Mouse (Mus musculus): ENCODE results near the gene Prkca.

Prkca gene

DNA sequence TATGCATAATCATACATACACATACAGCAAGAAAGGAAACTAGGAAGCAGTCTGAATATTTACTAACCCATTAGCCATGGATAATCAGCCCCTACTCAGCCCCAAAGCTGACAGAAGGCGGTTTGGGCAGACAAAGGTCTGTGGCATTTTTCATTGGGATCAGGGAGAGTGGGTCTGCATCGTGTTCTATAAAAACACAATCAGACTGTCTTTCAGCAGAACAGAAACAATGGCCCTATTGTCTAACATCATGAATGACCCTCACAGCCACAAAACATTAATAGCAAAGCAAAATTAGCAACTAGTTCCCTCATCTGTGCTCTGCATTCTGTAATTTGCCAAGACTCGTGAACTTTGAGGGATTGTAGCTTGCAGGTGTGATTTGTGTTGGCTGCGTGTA is 181.6 kb downstream of the Prkca start:
- no peak for DNase-seq (ENCODE audit: low read depth, low spot score)

- DNase-seq (ENCODE audit: low read depth, low spot score) = no peak
These were observed 183.7 kb downstream of the Prkca start for GRCm38 (mm10) chr11:108160056-108160455.

DNA sequence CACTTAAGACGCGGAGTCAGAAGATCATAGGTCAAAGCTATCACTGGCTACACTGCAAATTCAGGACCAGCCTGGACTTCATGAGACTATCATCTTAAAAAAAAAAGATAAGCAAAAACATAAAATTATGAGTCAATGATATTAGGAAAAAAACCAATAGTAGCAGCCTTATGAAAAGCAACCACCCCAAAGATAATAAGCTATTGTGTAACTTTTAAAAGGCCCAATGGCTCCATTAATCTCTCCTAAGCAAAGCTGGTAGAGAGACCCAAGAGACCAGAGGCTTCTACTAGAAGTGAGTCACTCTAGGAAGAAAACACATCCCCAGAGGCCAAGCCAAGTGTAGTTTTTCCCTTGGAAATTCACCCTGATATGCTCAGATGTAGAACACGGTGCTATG is 185.7 kb downstream of the Prkca start:
- DNase-seq (ENCODE audit: low read depth, low spot score) = no peak

DNA sequence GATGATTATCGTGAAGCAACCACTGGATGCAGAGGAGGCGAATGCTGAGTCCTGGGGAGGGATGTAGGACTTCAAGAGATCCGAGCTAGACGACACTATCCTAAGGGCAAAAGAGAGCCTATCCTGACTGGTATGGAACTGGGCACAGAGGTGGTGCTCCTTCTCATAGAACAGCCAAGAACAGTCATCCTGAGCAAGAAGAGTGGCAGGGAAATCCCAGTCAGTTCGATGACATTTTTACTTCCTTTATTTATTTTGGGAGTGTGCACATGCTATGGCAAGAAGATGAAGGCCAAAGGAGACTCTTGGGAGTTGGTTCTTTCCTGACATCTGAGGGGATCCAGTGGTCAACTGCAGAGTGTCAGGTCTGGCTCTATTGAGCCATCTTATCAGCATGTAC is 186.7 kb downstream of the Prkca start:
- no peak for DNase-seq (ENCODE audit: low read depth, low spot score)

DNA sequence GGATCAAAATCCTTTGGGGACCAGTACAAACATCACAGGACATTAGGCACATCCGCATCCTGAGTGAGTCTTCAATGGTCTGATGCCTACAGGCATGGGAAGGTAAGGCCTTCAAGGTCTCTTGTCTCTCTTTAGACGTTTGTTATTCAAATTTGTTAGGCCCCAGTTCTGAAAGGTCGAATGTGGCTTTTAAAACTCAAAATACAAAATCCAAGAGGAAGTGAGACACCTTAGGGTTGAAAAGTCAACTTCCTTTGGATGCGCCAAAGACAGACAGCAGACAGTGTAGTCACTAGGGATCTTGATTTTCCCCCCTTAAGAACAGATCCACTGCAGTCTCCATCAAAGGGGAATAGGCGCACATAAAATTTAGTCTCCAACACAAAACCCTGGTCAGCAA is 187.6 kb downstream of the Prkca start:
- no peak for DNase-seq (ENCODE audit: low read depth, low spot score)

DNA sequence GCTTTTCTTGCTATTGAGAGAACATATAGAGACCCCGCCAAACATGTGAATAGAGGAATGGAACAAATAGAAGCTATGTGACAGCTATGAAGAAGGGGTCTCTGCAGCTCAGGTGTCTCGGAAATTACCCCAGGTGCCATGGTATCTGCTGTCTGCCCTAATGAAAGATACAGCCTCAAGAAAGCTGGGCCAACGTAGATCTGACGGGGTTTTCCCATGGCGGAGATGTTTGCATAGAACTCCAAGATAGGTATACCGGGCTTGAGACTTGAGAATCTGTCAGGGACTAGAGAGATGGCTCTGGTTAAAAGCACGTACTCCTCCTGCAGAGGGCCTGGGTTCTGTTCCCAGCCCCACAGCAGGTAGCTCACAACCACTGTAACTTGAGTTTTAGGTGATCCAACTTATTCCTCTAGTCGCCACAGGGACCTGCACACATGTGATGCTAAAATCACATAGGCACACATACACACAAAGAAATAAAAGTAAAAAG is 188.6 kb downstream of the Prkca start:
- DNase-seq (ENCODE audit: low read depth, low spot score) = no peak

- DNase-seq (ENCODE audit: low read depth, low spot score) = no peak
These were observed 189.5 kb downstream of the Prkca start for GRCm38 (mm10) chr11:108153997-108154841.

DNA sequence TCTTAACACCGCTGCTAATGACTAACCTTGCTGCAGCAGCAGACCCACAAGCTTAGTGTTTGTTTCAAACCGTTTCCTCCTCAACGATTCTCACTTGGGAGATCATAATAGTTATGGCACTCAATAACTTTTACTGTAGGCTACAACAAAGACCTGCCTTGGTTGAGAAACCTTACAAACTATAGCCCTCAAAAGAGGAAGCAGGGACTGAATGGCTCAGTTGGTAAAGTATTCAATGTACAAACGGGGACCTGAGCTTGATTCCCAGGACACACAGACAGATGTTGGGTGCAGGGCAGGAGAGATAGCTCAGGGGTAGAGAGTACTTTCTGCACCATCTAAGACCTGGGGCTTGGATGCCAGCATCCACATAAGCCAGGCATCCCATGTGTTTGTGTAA is 191.1 kb downstream of the Prkca start:
- no peak for DNase-seq (ENCODE audit: low read depth, low spot score)

- DNase-seq (ENCODE audit: low read depth, low spot score) = no peak
These were observed 193.3 kb downstream of the Prkca start for GRCm38 (mm10) chr11:108150410-108150809.

- no peak for DNase-seq (ENCODE audit: low read depth, low spot score)
These were observed 194.5 kb downstream of the Prkca start for GRCm38 (mm10) chr11:108149187-108149586.

DNA sequence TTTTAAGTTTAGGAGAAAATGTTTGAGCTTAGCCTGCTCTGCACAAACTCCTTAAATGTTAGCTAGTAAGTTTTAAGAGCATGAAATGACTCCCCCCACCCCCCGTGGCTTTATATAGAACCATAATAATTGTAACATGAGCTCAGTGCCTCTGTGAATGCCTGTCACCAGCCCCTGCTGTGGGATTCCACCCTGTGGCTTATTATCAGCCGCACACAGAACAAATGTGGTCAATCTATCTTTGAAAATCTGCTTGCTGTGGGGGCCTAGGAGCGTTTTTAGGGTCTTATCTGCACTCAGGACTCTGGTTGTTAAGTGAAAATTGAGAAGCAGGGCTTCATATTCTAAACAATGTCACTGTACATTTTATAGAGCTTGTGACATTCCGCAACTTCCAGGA is 195.2 kb downstream of the Prkca start:
- DNase-seq (ENCODE audit: low read depth, low spot score) = no peak

- no peak for DNase-seq (ENCODE audit: low read depth, low spot score)
These were observed 197.8 kb downstream of the Prkca start for GRCm38 (mm10) chr11:108145752-108146496.

GRCm38 (mm10) chr11:108145128-108145527 is 198.6 kb downstream of the Prkca start:
- DNase-seq (ENCODE audit: low read depth, low spot score) = no peak

GRCm38 (mm10) chr11:108143739-108144138 is 200.0 kb downstream of the Prkca start:
- DNase-seq (ENCODE audit: low read depth, low spot score) = no peak

DNA sequence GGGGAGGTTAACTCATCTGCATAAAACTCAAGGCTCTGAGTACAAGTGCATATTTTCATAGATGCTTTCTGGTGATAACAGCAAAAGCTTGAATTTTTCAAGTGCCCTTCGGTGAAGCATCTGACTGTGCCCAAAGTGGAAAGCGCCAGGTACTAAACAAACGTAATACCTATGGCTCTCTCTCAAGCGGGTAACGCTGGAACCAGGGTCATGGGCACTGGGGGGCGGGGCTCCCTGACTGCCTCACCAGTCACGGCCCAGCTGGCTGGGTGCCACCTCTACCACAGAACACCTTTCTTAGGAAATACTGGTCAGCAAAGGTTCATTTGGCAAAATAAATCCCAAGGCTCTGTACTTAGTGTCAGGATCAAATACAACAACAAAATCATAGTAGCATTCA is 203.7 kb downstream of the Prkca start:
- no peak for DNase-seq (ENCODE audit: low read depth, low spot score)

- DNase-seq (ENCODE audit: low read depth, low spot score) = no peak
These were observed 207.4 kb downstream of the Prkca start for GRCm38 (mm10) chr11:108136341-108136740.

- no peak for DNase-seq (ENCODE audit: low read depth, low spot score)
These were observed 208.1 kb downstream of the Prkca start for GRCm38 (mm10) chr11:108135407-108136159.

DNA sequence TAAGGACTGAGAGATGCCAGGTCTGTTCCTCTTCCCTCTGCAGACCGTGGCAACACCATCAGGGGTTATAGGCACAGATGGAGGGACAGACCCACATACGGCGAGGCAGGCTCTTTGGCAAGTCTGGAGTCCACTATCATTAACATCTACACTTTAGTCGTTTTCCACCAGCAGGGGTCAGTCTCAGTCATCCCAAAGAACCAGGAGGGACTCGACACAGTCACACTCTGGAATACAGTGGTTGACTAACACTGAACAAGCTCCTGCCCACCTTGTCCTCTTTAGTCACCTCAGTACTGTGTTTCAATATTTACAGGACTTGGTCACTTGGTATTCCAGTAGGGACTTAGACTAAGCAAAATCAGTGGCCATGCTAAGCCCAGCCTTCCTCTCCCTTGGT is 215.1 kb downstream of the Prkca start:
- peak; percentile 45 for DNase-seq (ENCODE audit: low read depth, low spot score)

DNA sequence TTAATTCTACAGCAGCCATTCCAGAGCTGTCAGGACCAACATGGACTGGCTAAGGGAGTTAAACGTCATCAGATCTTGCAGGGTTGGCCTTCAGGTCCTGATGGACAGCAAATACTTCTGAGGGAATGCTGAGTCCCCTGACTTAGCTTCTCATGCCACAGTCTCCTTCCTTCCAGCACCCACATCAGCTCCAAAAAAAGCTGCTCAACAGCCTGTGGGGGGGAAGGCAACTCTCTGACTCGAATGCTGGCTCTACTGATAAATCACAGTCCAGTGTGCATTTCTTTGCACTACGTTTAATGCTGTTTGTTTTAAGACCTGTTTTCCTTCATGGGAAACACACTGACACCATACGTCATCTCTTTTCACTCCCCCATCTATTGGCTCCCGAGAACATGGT is 215.8 kb downstream of the Prkca start:
- no peak for DNase-seq (ENCODE audit: low read depth, low spot score)

DNA sequence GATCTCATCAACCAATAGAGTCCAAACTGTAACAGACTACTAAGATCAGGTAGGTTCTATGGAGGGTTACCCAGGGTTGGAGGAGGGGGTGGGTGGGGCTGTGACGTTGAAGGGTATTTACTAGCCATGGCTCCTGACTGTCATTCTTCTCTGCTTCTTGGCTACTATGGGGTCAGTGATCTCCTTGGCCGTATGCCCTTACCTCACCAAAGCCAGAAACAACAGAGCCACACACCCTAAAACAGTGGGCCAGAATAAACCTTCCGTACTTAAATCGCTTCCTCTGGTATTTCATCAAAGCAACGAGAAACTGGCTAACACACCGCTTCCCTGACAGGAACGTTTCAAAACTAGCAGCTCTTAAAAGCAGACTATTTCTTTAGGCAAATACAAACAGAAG is 221.2 kb downstream of the Prkca start:
- no peak for DNase-seq (ENCODE audit: low read depth, low spot score)

DNA sequence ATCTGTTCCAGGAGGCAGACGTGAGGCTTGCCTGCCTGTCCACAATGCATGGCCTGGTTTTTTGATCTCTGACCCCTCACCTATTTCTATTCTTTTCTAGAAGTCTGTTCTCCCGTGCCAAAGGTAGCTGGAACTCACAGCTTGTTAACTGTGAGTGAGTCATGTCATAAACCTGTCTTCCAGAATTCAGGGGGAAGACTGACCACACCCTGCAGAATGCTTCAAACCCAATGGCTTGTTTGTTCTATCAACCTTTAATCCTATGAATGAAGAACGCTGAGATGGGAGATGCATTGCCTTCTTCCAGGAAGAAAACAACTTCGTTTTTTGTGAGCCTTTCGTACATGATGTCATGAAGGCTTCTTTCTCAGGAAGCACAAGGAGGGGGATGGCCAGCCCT is 223.0 kb downstream of the Prkca start:
- no peak for DNase-seq (ENCODE audit: low read depth, low spot score)

DNA sequence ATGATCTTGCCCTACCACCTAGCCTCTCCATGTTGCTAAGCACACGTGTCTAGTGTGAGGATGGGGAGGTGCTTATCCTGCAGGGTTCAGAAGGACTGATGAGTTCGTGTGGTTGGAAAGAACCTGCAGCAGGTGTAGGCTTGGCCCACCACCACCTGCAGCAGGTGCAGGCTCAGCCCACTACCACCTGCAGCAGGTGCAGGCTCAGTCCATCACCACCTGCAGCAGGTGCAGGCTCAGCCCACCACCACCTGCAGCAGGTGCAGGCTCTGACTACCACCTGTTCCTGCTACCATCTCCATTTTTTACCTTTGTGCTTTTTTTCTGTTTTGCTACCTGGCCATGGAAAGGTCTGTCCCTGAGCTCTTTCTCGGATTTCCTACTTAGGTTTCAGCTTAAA is 223.9 kb downstream of the Prkca start:
- DNase-seq (ENCODE audit: low read depth, low spot score) = no peak
